Mouse (Mus musculus): ENCODE measurements around the gene Ccnb1. TPM values are rescaled to one million over a fixed set of nuclear protein-coding genes. Genes with fewer than 3 reads are reported as not detected.

Gene Ccnb1
- polyA plus RNA-seq (2017; shearing (Covaris generic)), result 5.8 TPM

GRCm38 (mm10) chr13:100786414-100786867 is at the start of gene Ccnb1:
Ccnb1 (minus strand) TSS chr13:100786570.

DNA sequence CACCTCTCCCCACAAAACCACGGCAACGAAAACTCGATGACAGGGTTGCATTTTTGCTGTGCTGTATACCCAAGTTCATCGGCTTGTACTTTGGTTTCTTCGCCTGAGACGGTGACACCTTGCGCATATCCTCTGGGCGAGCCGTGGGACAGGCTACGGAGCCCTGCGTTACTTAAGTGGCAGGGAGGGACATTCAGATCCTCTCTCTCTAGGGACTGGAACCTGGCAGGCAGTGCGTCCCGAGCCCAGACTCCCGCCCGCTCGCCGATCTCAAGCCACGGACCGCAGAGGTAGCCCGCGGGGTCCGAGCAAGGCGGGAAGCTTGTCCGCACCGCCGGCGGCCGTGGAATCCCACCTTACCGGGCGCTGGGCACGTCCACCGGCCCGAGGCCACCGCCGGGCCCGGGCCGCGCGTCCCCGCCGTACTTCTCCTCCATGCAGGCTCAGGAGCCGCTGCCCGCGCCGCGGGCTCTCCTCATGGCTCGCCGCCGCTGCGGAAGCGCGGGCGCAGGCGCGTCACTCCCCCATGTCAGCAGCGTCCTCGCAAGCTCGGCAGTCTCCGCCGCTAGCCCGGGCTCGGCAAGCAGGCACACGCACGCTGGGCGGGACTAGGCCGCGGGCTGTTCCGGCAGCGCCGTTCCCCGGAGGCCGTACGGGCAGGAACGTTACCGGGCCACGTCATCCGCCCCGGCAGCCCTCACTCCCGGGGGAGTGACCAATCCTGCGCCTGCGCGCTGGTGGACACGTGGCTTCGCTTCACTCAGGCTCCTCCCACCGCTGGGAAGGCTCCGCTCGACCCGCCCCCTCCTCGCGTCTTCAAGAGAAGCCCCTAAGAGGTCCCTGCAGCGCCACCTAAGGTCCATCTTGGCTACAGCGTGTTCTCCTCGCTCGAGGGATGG is 46.6 kb upstream of the Ccnb1 start, which contains the start of gene Slc30a5:
Gene Slc30a5 (minus strand): TSS at position 687 of the 899 bp plus-strand sequence.

GRCm38 (mm10) chr13:100775252-100776055 is 10.9 kb downstream of the Ccnb1 start, which contains the start of gene Cenph:
Cenph (minus strand) TSS chr13:100775899.

GRCm38 (mm10) chr13:100744036-100744744 is 42.2 kb downstream of the Ccnb1 start, which contains the start of gene Mrps36:
Mrps36 (minus strand) TSS chr13:100744659.

GRCm38 (mm10) chr13:100730861-100731176 is 55.6 kb downstream of the Ccnb1 start, which contains the start of gene Cdk7:
Cdk7 (minus strand) TSS chr13:100730939.

Other genes with a start within 250 kb of the Ccnb1 start
- gene Ocln, start 233.9 kb downstream of the Ccnb1 start, polyA plus RNA-seq (2017; shearing (Covaris generic)), result 0.95 TPM
- gene Marveld2, start 169.6 kb downstream of the Ccnb1 start, polyA plus RNA-seq (2017; shearing (Covaris generic)), result 6.7 TPM
- 122 TPM for gene Ak6, start 135.6 kb downstream of the Ccnb1 start, polyA plus RNA-seq (2017; shearing (Covaris generic))
- 24.2 TPM for gene Rad17, start 135.5 kb downstream of the Ccnb1 start, polyA plus RNA-seq (2017; shearing (Covaris generic))
- gene Taf9, start 135.0 kb downstream of the Ccnb1 start, polyA plus RNA-seq (2017; shearing (Covaris generic)), result 9.4 TPM
- 22.3 TPM for gene Ccdc125, start 116.9 kb downstream of the Ccnb1 start, polyA plus RNA-seq (2017; shearing (Covaris generic))
- 80.8 TPM for gene Cdk7, start 55.6 kb downstream of the Ccnb1 start, polyA plus RNA-seq (2017; shearing (Covaris generic))
- gene Mrps36, start 41.9 kb downstream of the Ccnb1 start, polyA plus RNA-seq (2017; shearing (Covaris generic)), result 93.5 TPM
- 1.7 TPM for gene Cenph, start 10.7 kb downstream of the Ccnb1 start, polyA plus RNA-seq (2017; shearing (Covaris generic))
- gene Slc30a5, start 46.9 kb upstream of the Ccnb1 start, polyA plus RNA-seq (2017; shearing (Covaris generic)), result 55.6 TPM

Measured in CD4-positive, CD25-positive, alpha-beta regulatory T cell (primary cell).